Mouse (Mus musculus) regulatory T cell (primary cell): ENCODE data around the gene Anapc15.

Experiments
- in situ Hi-C: fragments of 300-600 bp; cut with MboI, MseI; formaldehyde crosslinking; loops from one replicate; pipeline ENCODE4 v1.15.1; 2025; ENCODE audit warnings: high pct_unique_total_duplicates

Anapc15 gene

DNA sequence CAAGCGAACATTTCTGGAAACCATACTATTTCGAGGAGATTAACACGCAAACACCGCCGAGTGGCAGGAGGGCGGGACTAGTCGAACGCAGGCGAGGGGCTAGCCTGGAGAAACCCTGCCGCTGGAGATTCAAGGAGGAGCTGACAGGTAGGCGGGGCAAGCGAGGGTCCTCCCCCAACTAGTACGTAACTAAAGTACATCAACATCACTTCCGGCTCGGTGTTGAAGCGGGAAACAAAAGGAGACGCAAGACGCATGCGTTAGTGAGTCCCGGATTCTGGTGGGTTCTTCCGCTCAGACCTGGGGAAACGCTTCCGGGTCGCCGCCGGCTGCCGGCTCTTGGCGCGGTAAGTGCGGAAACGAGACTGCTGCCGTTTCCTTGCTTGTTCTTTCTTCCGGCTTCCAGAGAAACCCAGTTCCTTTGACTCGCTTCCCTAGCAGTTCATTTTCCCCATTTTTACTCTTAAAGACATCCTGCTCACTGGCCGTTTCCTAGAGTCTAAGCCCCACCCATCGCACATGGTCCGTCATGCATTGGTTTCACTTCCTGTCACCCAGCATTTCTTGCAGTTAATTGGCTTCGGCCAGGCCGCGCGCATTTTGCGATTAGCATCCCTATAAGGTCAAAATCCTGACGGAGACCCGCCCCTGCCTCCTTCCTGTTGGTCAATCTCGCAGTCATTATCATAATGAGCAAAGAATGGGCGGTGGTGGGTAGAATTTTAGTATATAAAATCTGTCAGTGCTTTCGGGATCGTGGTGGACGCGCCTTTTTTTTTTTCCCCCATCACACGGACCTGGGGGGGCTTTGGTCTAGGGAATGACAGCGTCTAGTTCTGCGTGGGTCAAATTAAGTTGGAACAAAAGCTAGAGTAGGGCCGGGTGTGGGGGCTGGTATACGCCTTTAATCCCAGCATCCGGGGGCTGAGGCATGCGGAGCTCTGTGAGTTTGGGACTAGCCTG lies 32.9 kb downstream of the Anapc15 start:
- in situ Hi-C loops: loop anchor here (5.0 kb wide), 1 partner anchor 36 kb away; the partner anchor contains the start of genes Lrrc51 and Numa1

- in situ Hi-C loops: no loop called here
Observed at GRCm38 (mm10) chr7:101900331-101901097, 37.0 kb downstream of the Anapc15 start.

DNA sequence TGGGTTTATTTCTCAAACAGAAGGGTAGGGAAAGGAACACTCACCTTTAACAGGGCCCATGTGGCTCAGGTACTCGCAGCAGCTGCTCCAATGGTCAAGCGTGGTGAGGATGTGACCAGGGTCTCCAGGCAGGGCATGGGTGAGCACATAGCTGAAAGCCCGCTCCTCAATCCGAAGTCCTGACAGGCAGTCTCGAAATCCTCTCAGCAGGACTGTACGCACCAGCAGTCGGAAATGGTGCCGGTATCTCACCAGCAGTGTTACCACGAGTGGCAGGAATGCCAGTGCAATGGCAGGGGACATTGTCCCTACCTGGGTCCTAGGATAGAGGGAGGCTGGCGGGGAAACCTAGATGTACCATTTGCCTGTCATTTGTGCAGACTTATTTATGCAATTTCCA lies 38.5 kb downstream of the Anapc15 start:
- in situ Hi-C loops: no loop called here

- in situ Hi-C loops: no loop called here
Observed at GRCm38 (mm10) chr7:101902846-101903245, 39.3 kb downstream of the Anapc15 start.

GRCm38 (mm10) chr7:101905561-101906286 lies 42.2 kb downstream of the Anapc15 start, which contains the start of gene Lamtor1:
Gene Lamtor1, plus strand, starts transcription at chr7:101905904.
- in situ Hi-C loops: no loop called here

GRCm38 (mm10) chr7:101906287-101906681 lies 42.8 kb downstream of the Anapc15 start, which contains the start of gene Tomt:
Gene Tomt, minus strand, starts transcription at chr7:101906359.
- in situ Hi-C loops: no loop called here

DNA sequence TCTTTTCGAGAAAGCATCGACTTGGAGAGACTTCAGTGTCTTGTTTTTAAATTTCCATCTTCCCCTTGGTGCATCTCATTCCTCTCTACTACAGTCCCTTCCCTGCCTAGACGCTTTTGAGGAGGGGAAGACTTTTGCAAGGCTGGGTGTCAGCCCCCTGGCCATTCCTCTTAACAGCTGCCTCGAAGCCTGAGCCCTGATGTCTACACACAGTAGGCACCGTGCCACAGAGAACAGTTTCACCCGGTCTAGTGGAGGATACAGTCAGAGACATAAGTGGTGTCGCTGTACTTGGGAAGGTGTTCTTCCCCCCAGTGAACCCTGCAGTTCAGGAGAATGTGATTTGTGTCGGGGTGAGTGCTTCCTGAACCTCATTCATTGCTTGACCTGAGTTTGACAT lies 43.2 kb downstream of the Anapc15 start:
- in situ Hi-C loops: no loop called here

DNA sequence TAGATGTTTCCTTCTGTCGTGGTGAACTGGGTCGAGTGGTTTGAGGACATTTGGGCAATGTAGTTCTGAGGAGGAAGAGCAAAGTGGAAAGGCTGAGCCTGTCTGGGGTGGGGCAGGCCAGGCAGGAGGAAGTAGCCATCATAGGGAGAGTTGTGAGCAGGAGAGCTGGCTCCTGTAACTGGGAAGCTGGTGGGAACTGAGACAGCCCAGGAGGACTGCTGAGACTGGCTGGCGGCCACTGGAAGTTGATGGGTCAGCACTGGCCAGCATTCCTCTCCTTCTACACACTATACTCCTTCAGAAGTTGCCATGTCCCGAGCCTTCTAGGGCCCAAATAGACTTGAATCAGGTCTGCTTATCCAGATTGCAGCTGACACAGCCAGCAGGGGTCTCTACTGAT lies 44.9 kb downstream of the Anapc15 start:
- in situ Hi-C loops: no loop called here

DNA sequence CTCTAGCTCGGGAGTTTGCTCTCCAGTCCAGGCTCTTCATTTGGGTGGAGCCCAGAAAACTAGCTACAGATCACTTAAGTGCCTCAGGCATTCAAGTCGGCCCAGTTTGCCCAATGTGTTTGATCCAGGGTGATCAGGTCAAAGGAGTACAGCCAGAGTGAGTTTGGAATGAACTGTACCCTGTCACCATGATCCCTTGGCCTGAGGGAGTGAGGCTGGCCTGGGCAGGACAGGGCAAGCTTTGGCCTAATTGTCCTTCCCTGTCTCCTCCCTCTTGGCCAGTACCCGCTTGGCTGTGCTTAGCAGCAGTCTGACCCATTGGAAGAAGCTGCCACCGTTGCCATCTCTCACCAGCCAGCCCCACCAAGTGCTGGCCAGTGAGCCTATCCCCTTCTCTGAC lies 46.6 kb downstream of the Anapc15 start:
- in situ Hi-C loops: no loop called here

DNA sequence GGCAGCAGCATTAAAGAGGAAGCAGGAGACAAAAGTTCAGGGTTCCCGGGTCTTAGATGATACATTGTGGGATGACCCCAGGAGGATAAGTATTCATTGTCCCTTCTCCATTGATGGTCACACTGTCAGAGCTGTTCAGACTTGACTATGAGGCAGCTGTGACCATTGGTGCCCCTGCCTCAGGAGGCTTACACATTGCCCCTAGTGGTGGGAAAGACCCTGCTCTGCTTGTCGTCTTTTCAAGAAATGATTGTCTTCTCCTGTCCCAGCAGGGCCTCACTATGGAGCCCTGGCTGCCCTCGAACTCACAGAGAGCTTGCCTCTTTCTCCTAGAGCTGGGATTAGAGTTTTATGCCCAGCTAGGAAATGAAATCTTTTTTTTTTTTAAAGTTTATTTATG lies 48.5 kb downstream of the Anapc15 start:
- in situ Hi-C loops: no loop called here

DNA sequence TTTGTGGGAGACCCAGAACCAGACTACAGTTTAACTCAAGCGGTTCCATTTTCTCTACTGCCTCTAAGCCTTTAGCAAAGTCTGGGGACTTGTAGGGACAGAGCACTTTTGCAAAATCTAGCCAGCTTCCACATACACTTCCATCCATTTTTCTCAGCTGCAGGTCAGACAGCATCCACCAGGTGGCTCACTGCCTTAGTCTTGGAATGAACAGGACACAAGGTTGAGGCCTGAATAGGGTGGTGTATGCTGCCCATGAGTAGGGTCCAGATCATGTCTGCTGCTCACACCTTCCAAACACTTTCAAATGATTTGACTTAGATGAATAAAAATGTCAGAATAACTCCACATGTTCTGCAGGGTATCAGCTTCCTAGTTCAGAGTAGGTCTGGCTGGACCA lies 54.6 kb downstream of the Anapc15 start:
- in situ Hi-C loops: no loop called here

- in situ Hi-C loops: loop anchor here (5.0 kb wide), 1 partner anchor 141 kb away; the partner anchor contains the start of genes Rnf121, Xndc1 and Xntrpc
Observed at GRCm38 (mm10) chr7:101925892-101926291, 62.4 kb downstream of the Anapc15 start.

DNA sequence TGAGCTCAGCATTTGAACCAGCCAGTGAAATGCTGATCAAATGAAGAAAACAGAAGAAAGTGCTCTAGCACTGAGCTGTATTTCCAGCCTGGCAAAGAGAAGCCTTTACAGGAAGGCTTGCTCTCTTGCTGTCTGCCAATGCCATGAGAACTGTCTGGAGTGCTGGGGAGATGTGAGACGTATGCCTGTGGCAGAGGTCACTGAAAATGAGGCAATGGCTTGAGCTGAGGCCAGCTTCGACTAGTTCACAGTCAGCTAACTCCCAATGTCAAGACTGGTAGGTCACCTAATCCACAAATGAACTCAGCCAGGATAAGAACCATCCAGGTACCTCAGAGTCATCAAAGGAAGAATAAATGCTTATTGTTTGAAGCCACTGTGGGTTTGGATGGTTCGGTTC lies 64.6 kb downstream of the Anapc15 start:
- in situ Hi-C loops: loop anchor here (5.0 kb wide), 1 partner anchor 139 kb away; the partner anchor contains the start of genes Rnf121, Xndc1 and Xntrpc

DNA sequence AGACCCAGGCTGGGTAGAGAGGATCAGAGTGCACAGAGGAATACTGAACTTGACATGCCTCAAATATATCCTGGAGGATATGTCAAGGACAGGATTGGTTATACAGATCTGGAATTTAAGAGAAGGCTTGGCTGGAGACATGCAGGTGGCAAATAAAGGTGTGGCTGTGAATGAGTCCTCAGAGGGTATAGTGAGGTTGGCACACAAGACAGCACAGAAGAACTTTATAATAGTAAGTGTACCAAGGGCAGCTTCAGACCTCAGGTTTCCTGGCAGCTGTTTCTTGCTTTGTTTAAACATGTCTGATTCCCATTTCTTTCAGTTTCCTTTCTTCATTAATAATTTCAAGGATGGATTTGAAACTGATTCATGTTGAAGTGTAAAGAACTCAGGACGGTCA lies 69.0 kb downstream of the Anapc15 start:
- in situ Hi-C loops: loop anchor here (5.0 kb wide), 2 partner anchors 35 kb away; no protein-coding TSS in a partner anchor

DNA sequence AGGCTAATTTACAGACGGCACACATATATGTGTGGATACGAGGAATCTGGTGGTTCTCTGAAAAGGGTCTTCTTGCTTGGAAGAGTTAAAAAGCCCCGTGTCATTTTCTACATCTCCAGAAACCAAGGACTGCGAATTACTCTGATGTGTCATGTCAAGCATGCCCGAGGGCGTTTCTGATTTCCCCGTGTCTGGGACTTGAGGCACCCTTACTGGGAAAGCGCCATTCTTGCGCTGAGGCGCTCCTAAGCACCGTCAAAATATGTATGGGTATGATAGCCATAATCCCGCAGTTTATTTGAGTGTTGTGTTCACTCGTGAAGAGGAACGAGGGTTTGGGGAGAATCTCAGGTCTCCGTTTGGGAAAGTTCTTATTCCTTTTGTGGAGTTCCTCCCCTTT lies 69.8 kb downstream of the Anapc15 start:
- in situ Hi-C loops: loop anchor here (5.0 kb wide), 2 partner anchors 34 to 36 kb away; no protein-coding TSS in a partner anchor

DNA sequence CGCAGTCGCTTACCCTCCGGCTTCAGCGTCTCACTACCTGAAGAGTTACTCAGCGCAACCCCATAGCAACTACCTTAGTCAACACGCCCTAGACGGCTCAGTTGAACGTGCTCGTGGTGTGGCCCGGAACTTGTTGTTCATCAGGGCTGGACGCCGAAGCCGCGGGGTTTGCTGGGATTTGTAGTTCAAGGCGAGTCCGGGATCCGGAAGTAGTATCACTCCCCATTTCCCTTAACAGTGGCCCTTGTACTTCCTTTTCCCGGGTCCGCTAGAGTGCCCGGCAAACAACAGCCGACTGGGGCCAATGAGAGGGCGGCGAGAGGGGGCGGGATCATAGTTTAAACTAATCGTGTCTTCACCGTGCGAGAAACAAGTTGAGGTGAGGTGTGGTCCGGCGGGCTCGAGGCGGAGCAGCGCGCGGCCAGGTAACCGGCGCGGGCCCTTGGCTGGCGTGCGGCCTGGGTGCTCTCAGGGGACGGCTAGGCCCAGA lies 70.3 kb downstream of the Anapc15 start, which contains the start of the genes Lrrc51 and Numa1:
Gene Lrrc51, minus strand, starts transcription at position 145 of the 490 bp plus-strand sequence.
Gene Numa1, plus strand, starts transcription at position 361 of the 490 bp plus-strand sequence.
- in situ Hi-C loops: loop anchor here (5.0 kb wide), 2 partner anchors 34 to 36 kb away; no protein-coding TSS in a partner anchor

GRCm38 (mm10) chr7:101935957-101936356 lies 72.4 kb downstream of the Anapc15 start:
- in situ Hi-C loops: no loop called here

DNA sequence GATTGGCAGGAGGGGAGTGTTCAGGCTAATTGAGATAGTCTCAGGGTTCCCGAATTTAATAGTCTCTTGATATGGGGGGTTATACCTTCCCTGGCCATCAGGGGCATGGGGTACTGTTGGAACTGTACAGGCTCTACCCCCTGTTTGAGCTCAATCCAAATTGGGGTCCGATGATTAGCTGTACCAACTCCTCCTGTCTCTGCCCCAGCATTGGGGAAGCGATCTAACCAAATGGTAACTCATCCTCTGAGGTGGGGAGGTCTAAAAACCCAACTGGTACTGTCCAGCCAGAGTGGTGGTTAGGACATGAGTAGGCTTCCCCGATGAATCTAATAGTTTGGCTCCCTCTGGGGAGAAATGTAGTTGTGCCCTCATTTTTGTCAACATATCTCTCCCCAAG lies 73.5 kb downstream of the Anapc15 start:
- in situ Hi-C loops: no loop called here

DNA sequence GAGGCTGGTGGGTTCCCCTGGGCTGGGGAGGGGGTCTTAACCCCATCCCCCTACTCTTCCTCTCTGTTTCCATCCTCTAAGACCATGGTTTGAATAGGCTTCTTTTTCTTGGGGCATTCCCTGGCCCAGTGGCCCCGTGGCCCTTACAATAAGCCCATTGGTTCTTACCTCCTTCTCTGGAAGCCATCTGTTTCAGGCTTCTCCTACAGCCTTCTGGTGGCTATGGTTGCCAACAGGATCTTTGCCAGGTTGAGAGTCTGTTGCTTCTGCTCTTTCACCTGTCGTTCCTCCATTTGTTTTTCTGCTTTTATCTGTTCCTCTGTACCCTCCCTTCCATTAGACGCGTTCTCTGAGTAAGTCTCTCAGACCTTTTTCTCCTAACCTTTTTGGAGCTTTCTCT lies 74.1 kb downstream of the Anapc15 start:
- in situ Hi-C loops: no loop called here

- in situ Hi-C loops: no loop called here
Observed at GRCm38 (mm10) chr7:101938348-101938747, 74.8 kb downstream of the Anapc15 start.

DNA sequence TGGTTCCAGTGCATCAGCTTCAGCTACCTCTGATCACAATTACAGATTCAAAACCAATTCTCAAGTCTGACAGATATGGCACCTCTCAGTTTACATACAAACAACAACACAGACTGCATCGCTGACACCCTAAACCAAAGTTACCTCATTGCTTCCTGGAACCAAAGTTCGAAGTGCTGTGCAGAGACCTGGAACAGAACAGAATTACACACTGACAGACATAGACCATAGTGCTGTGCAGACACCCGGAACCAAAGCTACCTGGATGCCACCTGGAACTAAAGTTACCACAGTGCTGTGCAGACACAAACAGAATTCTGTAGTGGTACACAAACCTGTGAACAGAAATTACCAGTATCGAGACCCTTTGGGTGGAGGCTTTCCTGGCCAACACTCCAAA lies 76.2 kb downstream of the Anapc15 start:
- in situ Hi-C loops: no loop called here
